Mouse (Mus musculus) heart, postnatal 0 days (tissue): ENCODE data around the gene Tbx1. TPM values are rescaled to one million over a fixed set of nuclear protein-coding genes. Genes with fewer than 3 reads are reported as not detected.
A peak's percentile ranks its signal among the peaks of the same experiment; 100 is the strongest.
"Not testable (repeated sequence)": the region's sequence is repeated elsewhere in the genome, so short reads cannot be mapped to it uniquely, and the experiment has no call there.

ENCODE experiments used
- ATAC-seq: fragments of 200-750 bp; cut with Nextera tagmentation; 2 replicates; pipeline ENCODE4 v1.8.0; 2017; ENCODE audit warnings: low read depth, moderate number of reproducible peaks, moderate library complexity; ENCODE audit not compliant: insufficient read depth
- DNase-seq: peaks from one replicate; pipeline ENCODE4 v3.0.0-alpha.2; 2016; ENCODE audit warnings: low spot score
- H3K27ac ChIP-seq: fragments of 300-500 bp; sonication (generic); 2 replicates; pipeline ENCODE4 v1.5.1; 2014; ENCODE audit warnings: low read depth, mild to moderate bottlenecking
- H3K27me3 ChIP-seq: fragments of 300-500 bp; sonication (generic); 2 replicates; pipeline ENCODE4 v1.6.1; 2014; ENCODE audit warnings: low read length, mixed read lengths; ENCODE audit not compliant: control insufficient read depth, insufficient read depth
- H3K36me3 ChIP-seq: fragments of 300-500 bp; sonication (generic); replicated peaks from 2 replicates; pipeline ENCODE4 v1.6.1; 2014; ENCODE audit warnings: low read length, mixed read lengths; ENCODE audit not compliant: control insufficient read depth, insufficient read depth
- H3K4me1 ChIP-seq: fragments of 300-500 bp; sonication (generic); 2 replicates; pipeline ENCODE4 v1.6.1; 2014; ENCODE audit warnings: antibody characterized with exemption; ENCODE audit not compliant: control insufficient read depth, insufficient read depth
- H3K4me2 ChIP-seq: fragments of 300-500 bp; sonication (generic); 2 replicates; pipeline ENCODE4 v1.6.1; 2014; ENCODE audit warnings: low read depth, mild to moderate bottlenecking, low read length, moderate library complexity
- H3K4me3 ChIP-seq: fragments of 300-500 bp; sonication (generic); 2 replicates; pipeline ENCODE4 v1.5.1; 2014; ENCODE audit warnings: low read depth, low read length
- H3K9ac ChIP-seq: fragments of 300-500 bp; sonication (generic); replicated peaks from 2 replicates; pipeline ENCODE4 v1.6.1; 2014; ENCODE audit warnings: low read depth, low read length, mixed read lengths
- H3K9me3 ChIP-seq: fragments of 300-500 bp; sonication (generic); replicated peaks from 2 replicates; pipeline ENCODE4 v1.6.1; 2016; ENCODE audit warnings: low read length; ENCODE audit not compliant: control insufficient read depth
- CTCF ChIP-seq: IDR thresholded peaks from 2 replicates; pipeline ENCODE4 v1.5.1; 2016; ENCODE audit warnings: antibody characterized with exemption, control low read depth, low read depth
- EP300 ChIP-seq: IDR thresholded peaks from 2 replicates; pipeline ENCODE4 v1.6.1; 2016; ENCODE audit warnings: antibody characterized with exemption, low read depth
- WGBS: fragments of 180-500 bp; shearing (Covaris S2); extraction: QIAGEN DNeasy Blood & Tissue Kit; methylation state at CpG from one replicate; pipeline ENCODE4 v1.1.7; 2014; 5-methylcytosine and 5-hydroxymethylcytosine counted together
- polyA plus RNA-seq: library from polyadenylated mRNA; unstranded; fragments of >200 nt; fragmentation: Nextera tagmentation; extraction: Ambion mirVana; gene quantifications from 2 replicates; pipeline ENCODE4 v1.2.1, GENCODE M21; 2015
- total RNA-seq: library from RNA; depleted of rRNA; stranded (reverse); fragments of >200 nt; gene quantifications from 2 replicates; pipeline ENCODE4 v1.2.3, GENCODE M21; 2014; ENCODE audit warnings: low replicate concordance; rRNA removed

Tbx1 gene
- total and polyA plus RNA-seq, 2 experiments from 2014 or later, result 0.14 to 2.1 TPM

DNA sequence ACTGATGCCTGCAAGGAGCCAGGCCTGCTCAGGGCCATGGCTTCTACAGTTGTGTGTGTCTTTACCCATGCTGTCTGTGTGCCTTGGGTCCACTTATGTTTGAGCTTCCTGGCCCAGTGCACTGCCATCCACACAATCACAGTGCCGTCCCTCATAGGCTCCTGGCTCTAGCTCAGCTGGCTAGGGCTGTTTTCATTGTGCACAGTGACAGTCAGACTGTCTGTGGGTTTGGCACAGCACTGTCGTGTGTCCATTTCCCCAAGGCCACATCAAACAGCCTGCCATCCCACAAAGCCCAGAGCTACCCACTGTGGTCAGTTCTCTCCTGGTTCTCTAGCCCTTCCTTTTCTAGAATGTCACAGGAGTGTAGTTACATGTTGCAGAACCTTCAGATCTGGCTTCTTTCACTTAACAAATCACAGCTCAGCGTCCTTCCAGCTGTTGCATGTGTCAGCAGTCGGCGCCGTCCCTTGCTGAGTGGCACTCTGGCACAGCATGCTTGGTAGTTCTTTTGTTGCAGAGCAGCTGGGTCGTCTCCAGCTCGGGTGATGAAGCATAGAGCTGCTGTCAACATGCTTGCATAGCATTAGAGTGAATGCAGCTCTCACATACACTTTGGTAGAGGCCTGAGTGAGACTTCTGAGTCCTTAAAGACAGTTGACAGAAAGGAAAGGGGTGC is 47.2 kb downstream of the Tbx1 start:
- ATAC-seq, result peak; percentile 80
- peak; percentile 49 for DNase-seq
- no peak overlapping the region for H3K9ac ChIP-seq

DNA sequence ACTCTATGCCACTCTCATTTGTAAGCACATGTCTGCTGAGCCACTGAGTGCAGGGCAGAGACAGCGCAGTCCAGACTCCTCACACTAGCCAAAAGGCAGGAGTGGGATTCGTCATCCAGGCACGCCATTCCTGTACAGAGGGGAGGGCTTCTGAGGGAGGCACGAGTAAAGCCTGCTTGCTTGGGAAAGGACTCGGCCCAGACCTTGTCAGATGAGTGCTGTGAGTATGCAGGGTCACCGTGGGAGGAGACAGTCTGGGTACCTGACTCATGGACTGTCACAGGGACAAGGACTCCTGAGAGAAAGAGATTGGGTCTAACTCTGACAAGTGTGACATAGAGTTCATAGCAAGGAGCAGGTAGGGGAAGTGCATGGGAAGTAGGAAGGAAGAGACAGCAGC is 51.2 kb downstream of the Tbx1 start:
- no peak overlapping the region for H3K4me3 ChIP-seq
- no peak for ATAC-seq

More for the DNA sequence above, 47.2 kb downstream of the Tbx1 start:
- TF ChIP-seq EP300 (no peak), CTCF (no peak)
- no peak overlapping the region for H3K4me3 ChIP-seq
- no peak overlapping the region for H3K4me2 ChIP-seq
- H3K36me3 ChIP-seq, result no peaks in the 10 kb centered on the region
- H3K9me3 ChIP-seq, result no peaks in the 10 kb centered on the region
- H3K27ac ChIP-seq, result no peak overlapping the region
- no peaks in the 10 kb centered on the region; the same call in 1 of the 2 replicates for H3K27me3 ChIP-seq
- H3K4me1 ChIP-seq, result no peaks in the 10 kb centered on the region
- 23% methylated on average over 8 of the region's 8 CpGs for WGBS

DNA sequence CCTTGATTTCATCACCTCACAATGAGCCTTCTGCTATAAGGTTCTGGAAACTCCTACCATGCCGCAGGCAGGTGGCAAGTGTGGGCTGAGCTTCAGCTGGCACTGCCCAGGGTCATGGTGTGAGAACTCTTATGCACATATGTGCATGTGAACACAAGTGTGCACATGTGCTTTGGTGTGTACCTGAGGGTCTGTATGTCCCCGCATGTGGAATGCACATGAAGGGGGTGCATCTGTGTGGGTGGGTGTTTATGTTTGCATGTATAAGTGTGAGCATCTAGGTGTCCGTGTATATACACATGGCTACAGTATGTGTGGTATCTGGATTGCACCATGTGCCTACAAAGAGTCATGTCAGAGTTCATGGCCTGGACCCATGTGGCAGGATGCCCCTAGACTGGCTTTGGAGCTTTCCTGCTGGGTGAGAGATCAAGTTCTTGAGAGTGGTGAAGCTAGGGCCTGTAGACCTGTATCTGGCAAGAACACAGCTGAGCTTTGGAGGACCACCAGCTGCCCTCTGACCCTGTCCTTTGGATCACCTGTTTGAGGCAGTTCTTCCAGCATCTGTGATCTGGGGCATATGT is 53.0 kb downstream of the Tbx1 start:
- Histone ChIP-seq H3K4me2 (no peak overlapping the region), H3K27ac (no peak overlapping the region), H3K36me3 (no peaks in the 10 kb centered on the region), H3K4me3 (no peak overlapping the region), H3K4me1 (no peaks in the 10 kb centered on the region), H3K27me3 (no peaks in the 10 kb centered on the region), H3K9me3 (no peaks in the 10 kb centered on the region), H3K9ac (no peak overlapping the region)
- TF ChIP-seq EP300 (no peak), CTCF (no peak)
- DNase-seq (no peak), ATAC-seq (no peak)
- 88% methylated on average over 3 of the region's 3 CpGs for WGBS

More for the DNA sequence above, 51.2 kb downstream of the Tbx1 start:
- H3K9me3 ChIP-seq, result no peaks in the 10 kb centered on the region
- no peaks in the 10 kb centered on the region for H3K4me1 ChIP-seq
- no peak overlapping the region for H3K27ac ChIP-seq
- TF ChIP-seq CTCF, result no peak
- no peaks in the 10 kb centered on the region for H3K27me3 ChIP-seq
- no peaks in the 10 kb centered on the region for H3K36me3 ChIP-seq
- no peak overlapping the region for H3K4me2 ChIP-seq
- 61% methylated on average over 6 of the region's 6 CpGs for WGBS
- no peak overlapping the region for H3K9ac ChIP-seq
- DNase-seq, result no peak

DNA sequence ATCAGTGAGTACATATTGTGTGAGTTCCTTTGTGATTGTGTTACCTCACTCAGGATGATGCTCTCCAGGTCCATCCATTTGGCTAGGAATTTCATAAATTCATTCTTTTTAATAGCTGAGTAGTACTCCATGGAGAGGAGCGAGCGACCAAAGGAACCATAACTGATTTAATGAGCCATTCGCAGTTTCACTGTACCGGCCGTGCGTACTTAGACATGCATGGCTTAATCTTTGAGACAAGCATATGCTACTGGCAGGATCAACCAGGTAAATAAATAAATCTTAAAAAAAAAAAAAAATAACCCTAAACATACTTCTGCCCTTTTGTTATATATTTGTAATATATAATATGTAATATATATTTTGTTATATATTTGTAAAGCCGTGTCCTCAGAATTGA is 57.4 kb downstream of the Tbx1 start:
- not testable (repeated sequence) for H3K4me2 ChIP-seq, H3K4me3 ChIP-seq, H3K36me3 ChIP-seq, H3K9ac ChIP-seq, H3K27ac ChIP-seq, H3K9me3 ChIP-seq, DNase-seq, H3K4me1 ChIP-seq, H3K27me3 ChIP-seq
- WGBS, result 95% methylated on average over 7 of the region's 7 CpGs
- ATAC-seq, result peak; percentile 100

Other genes with a start within 250 kb of the Tbx1 start
- 55.3 and 56.9 TPM in 2 replicates for gene Tango2, start 242.6 kb downstream of the Tbx1 start, total RNA-seq
- gene Tango2, start 242.6 kb downstream of the Tbx1 start, polyA plus RNA-seq, result 65.8 and 69.0 TPM in 2 replicates
- gene Arvcf, start 242.5 kb downstream of the Tbx1 start, total RNA-seq, result 62.1 and 95.5 TPM in 2 replicates
- gene Arvcf, start 242.5 kb downstream of the Tbx1 start, polyA plus RNA-seq, result 22.5 and 22.6 TPM in 2 replicates
- gene Txnrd2, start 164.3 kb downstream of the Tbx1 start, total RNA-seq, result 12.7 and 14.7 TPM in 2 replicates
- gene Txnrd2, start 164.3 kb downstream of the Tbx1 start, polyA plus RNA-seq, result 40.0 and 41.2 TPM in 2 replicates
- 160 and 168 TPM in 2 replicates for gene Comt, start 163.8 kb downstream of the Tbx1 start, total RNA-seq
- gene Comt, start 163.8 kb downstream of the Tbx1 start, polyA plus RNA-seq, result 155 and 158 TPM in 2 replicates
- gene Gnb1l, start 92.0 kb downstream of the Tbx1 start, total RNA-seq, result 0.43 and 2.2 TPM in 2 replicates
- gene Gnb1l, start 92.0 kb downstream of the Tbx1 start, polyA plus RNA-seq, result 7.5 and 8.5 TPM in 2 replicates
- gene Rtl10, start 91.8 kb downstream of the Tbx1 start, total RNA-seq, result 0.42 and 1.6 TPM in 2 replicates
- 0.94 and 1.2 TPM in 2 replicates for gene Rtl10, start 91.8 kb downstream of the Tbx1 start, polyA plus RNA-seq
- 2.1 and 5.4 TPM in 2 replicates for gene Gp1bb, start 31.7 kb upstream of the Tbx1 start, total RNA-seq
- 3.0 TPM in 2 replicates for gene Gp1bb, start 31.7 kb upstream of the Tbx1 start, polyA plus RNA-seq
- gene Gm49601, start 35.8 kb upstream of the Tbx1 start, total RNA-seq, result not detected in 2 replicates
- 0.32 and 0.34 TPM in 2 replicates for gene Gm49601, start 35.8 kb upstream of the Tbx1 start, polyA plus RNA-seq
- 8.7 and 12.3 TPM in 2 replicates for gene Sept5, start 39.3 kb upstream of the Tbx1 start, total RNA-seq
- 3.8 and 5.5 TPM in 2 replicates for gene Sept5, start 39.3 kb upstream of the Tbx1 start, polyA plus RNA-seq
- 89.6 and 108 TPM in 2 replicates for gene Cldn5, start 186.2 kb upstream of the Tbx1 start, total RNA-seq
- 44.8 and 54.2 TPM in 2 replicates for gene Cldn5, start 186.2 kb upstream of the Tbx1 start, polyA plus RNA-seq
- 31.5 and 62.7 TPM in 2 replicates for gene Ufd1, start 221.1 kb upstream of the Tbx1 start, total RNA-seq
- gene Ufd1, start 221.1 kb upstream of the Tbx1 start, polyA plus RNA-seq, result 70.2 and 74.4 TPM in 2 replicates
- 16.3 and 25.7 TPM in 2 replicates for gene Cdc45, start 221.3 kb upstream of the Tbx1 start, total RNA-seq
- gene Cdc45, start 221.3 kb upstream of the Tbx1 start, polyA plus RNA-seq, result 10.3 and 12.1 TPM in 2 replicates
- gene 2510002D24Rik, start 245.9 kb upstream of the Tbx1 start, total RNA-seq, result 34.7 and 45.6 TPM in 2 replicates
- gene 2510002D24Rik, start 245.9 kb upstream of the Tbx1 start, polyA plus RNA-seq, result 30.6 and 32.9 TPM in 2 replicates
- gene Gm28539, start 245.9 kb upstream of the Tbx1 start, total RNA-seq, result 2.1 and 13.1 TPM in 2 replicates
- gene Gm28539, start 245.9 kb upstream of the Tbx1 start, polyA plus RNA-seq, result not detected in 2 replicates